Mouse (Mus musculus) fibroblast of lung, adult 2 months (primary cell): Measurements from ENCODE around the gene Crebrf.

ENCODE experiments used
- DNase-seq: peaks from one replicate; pipeline ENCODE4 v3.0.0-alpha.2; 2011; ENCODE audit warnings: low read depth

Crebrf gene

DNA sequence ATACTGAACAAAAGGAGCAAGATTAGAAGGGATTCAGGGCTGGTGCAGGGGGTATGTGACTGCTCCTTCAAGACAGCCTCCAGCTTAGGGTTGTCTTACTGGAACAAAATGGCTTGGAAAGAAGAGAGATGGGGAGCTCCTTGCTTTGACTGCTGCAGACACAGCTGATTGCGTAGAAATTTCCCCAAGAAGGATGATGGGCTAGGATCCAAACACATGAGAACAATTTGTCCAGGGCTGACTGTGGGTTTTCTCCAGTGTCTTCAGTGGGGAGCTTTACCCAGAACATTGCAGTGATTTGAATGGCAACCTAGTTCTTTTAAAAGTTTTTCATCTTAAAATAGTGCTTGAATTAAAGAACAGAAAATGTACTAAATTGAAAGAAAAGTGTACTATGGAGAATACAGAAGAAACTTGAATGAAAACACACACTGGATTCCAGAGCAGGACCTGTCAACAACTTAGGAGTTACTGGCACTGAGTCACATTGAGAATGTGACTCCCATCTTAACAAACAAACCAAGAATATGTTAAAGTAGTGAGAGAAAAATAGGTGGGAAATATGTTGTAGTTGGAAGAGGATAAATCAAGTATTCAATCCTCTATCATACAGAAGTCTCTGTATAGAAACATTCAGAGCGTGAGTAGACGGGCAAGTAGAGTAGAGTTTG, 63.1 kb downstream of the Crebrf start:
- DNase-seq: no peak

DNA sequence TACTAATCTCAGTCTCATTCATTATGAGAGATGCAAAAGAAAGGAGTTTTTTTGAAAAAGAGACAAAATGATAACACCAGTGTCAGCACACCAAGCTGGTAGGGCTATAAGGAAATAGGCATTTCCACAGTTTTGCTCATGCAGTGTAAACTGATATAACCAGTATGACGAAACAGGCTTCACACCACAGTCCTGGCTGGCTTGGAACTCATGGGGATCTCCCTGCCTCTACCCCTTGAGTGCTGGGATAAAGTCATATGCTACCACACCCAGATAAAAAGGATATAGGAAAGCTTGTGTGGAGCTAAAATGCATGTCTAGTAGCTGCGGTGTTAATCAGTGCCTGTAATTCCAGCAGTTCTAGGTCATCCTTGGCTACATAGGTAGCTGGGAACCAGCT, 64.0 kb downstream of the Crebrf start:
- no peak for DNase-seq

DNA sequence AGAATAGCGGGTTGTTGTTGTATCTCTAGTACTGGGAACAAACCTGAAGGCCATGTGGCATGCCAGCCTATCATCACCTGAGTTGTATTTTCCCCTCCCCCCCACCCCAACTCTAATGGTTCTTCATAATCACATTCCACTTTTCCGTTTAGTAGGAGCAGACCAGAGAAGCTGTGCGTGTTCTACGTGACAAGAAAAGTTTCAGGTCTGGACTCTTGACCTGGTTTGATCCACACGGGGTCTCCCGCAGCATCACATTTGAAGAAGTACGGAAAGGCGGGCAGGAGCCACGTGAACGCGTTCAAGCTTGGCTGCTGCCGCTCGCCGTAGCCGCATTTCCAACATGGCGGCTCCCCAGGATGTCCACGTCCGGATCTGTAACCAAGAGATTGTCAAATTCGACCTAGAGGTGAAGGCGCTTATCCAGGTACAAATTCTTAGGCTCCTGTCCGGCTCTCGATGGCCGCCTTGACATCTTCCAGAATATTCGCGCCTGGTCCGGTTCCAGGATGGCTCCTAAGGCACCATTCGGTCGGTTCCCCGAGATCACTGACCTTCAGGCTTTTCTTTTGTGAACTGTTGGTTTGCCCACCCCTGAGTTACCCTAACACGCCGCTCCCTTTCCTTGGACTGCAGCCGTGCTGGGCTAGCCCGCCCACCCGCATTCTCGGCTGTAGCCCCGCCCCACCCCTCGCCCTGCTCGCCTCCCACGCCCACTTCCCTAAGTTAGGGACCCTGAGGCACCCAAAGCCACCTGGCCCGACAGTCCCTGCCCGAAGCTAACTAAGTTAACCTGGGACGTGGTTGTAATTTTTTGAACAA, 65.5 kb downstream of the Crebrf start, which contains the start of gene Bnip1:
Gene Bnip1 (plus strand): TSS at position 317 of the 822 bp plus-strand sequence.
- DNase-seq: no peak

DNA sequence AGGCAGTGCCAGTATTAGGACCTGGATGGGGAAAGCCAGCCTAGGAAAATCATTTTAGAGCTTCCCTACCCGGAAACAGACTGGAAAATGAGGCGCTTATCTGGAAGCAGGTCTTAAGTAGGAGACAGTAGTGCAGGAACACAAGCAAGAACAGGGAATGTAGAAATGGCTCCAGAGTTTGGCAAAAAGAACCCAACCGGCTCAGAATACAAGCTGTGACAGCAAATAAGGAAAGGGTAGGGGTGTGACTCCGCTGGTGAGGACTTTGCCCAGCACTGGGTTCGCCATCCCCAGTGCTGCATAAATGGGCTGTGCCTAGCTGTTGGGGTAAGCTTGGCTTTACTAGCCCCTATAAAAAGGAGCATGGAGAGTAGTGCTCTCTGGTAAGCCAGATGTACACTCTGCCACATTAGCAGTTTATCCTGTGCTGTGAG, 66.2 kb downstream of the Crebrf start:
- DNase-seq: no peak

DNA sequence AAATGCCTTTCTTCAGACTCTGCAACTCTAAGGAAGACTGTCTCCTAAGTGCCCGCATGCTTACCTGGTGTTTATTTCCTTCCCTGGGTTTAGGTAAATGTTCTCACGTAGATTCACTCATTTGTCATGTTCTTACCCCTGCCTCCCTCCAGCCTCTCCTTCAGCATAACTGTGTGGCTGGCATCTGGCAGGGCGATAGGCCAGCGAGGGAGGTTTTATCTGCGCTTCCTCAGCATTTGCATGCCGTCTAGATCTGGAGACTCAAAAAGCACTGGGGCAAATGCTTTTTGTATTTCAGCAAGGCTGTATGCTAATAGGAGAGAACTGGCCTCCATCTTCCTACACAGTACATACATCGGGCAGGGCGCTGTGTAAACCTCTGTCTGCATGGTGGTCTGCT, 69.1 kb downstream of the Crebrf start:
- DNase-seq: no peak

DNA sequence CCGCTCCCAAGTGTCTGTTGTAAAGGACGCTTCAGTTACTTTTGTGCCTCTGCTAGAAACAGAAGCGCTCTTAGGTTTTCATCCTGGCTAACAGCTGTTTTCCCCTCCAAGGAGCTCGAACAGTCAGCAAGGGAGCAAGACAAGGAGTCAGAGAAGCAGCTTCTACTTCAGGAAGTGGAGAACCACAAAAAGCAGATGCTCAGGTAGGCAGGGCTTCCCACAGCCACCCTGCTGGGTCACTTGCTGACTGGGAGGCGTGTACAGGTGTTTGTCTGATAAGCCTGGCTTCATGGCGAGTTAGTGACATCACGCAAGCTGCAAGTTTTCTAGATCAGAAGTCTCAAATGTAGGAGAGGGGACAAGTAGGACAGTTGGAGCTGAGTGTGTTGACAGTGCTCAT, 71.1 kb downstream of the Crebrf start:
- DNase-seq: no peak

DNA sequence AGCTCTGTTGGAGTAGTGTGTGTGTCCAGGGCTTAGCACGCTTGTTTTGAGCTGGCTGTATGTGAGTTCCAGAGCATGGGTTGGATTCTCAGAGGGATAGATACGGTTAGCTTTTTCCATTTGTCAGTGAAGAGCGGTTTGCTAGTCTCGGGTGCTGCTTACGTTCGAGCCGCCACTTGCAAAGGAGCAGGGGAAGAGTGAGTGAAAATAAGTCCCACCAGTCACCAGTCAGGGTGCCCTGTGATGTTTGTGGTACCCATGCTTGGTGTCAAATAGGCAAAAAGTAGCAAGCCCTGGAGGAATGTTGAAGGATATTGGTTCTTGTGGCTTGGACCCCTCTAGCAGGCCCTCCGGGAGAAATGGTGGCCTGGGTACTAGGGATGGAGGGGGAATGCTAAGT, 73.5 kb downstream of the Crebrf start:
- DNase-seq: no peak

DNA sequence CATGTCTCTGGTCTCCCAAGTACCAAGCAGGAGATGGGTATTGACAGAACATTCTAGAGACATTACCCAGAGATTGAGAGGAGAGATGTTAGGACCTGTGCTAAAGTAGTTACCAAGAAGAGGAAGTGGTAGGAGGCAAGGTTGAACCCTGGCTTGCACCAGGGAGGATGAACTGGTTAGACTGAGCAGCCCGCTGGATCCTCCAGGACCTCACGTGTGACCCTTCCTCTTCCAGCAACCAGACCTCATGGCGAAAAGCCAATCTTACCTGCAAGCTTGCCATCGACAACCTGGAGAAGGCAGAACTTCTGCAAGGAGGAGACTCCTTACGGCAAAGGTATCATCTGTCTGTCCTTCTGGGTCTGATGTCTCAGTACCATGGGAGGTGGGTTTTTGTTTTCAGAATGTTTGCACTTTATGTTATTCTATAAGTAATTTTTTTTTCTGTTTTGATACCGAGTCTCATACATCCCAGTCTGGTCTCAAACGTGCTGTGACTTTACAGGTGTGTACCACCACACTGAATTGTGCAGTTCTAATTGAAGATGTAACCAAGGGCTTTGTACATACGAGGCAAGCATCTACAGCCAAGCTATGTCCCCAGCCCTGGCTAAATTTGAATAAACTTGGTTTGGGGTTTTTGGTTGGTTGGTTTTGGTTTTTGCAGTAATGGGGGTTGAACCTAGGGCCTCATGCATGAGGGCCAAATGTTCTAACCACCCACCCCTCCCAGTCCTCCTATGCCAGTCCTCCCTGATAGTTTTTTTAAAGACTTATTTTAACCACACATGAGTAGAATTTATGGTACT, 74.2 kb downstream of the Crebrf start:
- no peak for DNase-seq

DNA sequence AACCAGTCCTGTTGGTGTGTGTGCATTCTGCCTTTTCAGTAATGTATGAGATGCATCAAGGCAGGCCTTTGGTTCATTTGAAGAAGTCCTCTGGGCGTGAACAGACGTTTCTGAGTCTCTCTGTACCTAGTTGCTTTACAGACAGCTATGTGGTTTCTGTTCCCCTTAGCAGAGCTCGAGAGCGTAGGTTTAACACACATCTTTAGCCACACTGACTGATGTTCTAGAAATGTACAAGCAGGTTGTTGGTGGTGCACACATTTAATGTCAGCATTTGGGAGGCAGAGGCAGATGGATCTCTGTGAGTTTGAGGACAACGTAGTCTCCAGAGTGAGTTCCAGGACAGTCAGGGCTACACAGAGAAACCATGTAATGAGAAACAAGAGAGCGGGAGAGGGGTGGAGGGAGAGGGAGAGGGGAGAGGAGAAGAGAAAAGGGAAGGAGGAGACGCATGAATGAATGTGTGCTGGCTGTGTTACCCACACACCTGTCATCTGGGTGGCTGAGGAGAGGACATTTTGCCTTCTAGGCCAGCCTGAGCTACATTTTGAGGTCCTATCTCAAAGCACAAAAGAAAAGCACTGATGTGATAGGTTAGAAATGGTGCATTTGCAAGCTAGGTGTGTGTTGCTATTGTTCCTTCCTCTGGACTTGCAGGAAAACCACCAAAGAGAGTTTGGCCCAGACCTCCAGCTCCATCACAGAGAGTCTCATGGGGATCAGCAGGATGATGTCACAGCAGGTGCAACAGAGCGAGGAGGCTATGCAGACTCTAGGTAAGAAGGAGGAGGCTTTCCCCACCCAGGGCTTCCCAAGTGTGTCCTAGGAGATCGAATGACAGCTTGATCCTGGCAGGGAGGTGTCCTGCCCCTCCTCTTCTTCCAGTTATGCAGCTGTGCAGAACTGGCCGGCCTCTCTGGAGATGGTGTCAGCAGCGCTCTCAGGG, 75.1 kb downstream of the Crebrf start:
- DNase-seq: no peak

DNA sequence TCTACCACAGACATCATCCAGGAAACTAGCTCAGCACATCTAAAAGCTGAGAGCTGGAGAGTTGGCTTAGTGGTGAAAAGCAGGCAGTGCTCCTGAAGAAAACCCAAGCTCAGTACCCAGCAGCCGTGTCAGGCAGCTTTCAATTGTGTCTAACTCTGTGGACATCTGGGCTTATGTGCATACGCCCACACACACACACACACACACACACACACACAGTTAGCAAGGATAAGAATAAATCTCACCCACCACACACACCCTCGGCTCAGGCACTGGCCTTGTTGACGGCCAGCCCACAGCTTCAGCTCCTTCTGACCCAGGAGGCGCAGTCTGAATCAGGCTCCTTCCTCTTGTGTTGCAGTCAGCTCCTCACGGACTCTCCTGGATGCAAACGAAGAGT, 76.1 kb downstream of the Crebrf start:
- no peak for DNase-seq

DNA sequence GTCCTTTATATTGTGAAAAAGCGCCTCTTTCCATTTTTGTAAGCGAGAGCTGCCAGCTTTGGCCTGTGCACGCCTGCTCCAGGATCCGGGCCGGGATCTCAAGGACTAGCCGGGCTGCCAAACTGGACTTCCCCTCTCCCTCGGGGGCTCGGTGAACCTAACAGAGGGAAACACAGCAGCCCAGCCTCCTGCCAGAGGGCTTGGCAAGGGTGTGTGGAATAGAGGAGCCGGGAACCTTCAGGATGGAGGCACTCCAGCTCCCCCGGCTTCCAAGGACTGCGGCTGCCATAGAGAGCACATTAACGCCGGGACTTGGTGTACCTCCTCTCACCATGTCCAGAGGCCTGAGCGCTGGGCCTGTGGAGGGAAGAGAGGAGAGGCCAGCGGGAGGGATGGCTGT, 76.6 kb downstream of the Crebrf start:
- no peak for DNase-seq

DNA sequence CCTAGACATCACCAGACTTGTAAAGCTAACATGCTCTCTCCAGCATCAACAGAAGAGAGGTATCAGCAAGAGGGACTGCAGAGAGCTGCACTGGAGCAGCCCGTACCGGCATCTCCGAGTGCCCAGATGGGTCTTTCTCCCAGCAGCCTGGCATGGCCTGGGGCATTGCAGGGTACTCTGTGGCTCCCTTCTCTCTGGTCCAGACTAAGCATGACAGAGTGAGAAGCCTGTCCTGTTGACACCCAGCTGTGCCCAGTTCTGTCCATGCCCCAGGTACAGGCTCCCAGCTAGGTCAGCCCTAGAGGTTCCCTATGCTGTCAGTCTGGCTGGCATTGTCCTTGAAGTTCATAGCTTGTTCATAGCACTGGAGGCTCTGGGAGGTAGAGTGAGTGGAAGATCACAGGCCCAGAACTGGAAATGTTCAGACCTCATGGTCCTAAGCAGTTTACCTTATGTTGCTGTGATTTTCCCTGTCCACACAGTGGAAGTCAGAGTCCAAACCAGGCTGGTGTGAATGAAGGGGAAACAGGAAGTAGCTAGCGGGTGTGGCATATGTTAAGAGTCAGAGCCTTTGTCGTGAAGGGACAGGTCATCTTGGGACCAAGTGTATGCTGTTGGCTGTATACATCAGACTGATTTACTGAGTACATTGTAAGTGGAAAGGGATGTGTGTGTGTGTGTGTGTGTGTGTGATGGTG, 77.8 kb downstream of the Crebrf start:
- no peak for DNase-seq

DNA sequence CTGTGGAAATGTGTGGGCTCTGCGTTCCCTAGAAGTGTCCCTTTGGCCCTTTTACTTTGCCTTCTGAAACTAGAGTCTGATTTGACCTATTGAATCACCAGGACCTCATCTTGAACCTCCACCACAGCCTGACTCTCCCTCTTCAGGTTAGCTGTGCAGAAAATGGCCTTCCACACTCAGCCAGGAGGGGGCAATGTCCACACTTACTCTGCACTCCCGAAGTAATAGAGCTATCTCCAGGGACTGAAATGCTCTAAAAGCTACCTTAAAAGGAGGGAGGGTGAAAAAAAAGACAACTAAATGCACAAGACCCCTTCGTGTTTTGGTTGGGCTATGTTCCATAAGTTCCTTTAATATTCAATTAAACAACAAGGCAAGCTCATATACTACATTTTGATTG, 79.3 kb downstream of the Crebrf start:
- DNase-seq: peak; percentile 49

DNA sequence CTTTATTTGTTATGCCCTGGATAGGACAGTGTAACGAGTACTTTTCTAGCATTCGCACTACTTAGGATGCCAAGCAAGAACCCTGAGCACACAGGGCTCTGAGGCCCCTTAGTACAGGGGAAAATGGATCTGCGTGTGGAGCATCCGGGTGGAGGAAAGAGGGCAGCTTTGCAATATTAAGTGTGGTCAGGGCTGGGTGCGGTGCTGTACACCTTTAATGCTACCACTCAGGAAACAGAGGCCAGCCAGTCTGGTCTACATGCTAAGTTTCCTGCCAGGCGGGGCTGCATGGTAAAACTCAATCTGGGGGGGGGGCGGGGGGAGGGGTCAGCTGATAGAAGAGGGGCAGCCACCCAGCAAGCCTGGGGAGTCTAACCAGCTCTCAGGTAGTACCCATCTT, 79.9 kb downstream of the Crebrf start:
- no peak for DNase-seq

DNA sequence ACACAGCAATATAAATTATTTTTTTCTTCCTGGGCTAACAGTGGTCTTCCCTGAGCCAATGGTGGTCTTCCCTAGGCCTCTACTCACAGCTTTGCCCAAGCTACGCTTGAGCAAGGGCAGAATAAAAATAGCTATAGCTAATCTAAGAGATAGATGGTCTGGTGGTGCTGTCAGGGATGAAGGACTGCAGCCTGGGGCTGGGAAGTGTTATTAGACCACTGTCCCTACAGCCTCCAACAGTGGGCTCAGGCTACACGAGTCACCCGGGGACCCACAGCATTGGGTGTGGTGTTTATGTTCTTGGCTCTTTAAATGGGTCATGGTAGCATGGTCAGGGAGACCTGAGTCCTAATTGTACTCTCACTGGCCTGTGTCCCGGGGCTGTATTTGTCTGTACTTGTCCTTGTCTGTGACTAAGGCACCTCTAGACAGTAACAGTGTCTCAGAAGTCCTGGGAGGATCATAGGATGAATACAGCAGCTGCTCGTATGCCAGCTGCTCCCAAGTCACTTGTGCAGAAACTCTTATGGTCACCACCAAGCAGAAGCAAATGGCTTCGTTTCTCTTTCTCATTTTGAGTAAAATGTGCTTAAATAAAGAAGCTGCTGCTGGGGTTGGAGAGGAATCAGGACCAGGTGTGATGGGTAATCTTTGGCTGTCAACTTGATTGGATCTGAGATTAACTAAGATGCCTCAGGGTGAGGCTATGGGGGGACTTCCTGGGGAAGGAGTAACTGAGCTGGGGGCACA, 82.1 kb downstream of the Crebrf start:
- DNase-seq: no peak

DNA sequence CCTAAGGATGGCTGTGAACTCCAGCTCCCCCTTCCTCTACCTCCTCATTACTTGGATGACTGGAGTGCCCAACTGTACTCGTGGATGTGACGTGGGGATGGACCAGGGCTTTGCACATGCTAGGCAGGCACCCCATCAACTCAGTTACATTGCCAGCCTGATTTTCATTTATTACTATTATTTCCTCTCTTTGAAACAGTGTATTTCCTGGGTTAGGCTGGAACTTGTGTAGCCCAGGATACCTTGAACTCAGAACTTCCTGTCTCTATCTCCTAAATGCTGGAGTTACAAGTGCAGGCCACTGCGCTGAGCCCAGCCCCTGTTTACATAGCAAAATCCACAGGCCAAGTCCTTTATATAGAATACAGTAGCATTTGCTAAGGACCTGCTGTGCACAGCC, 87.4 kb downstream of the Crebrf start:
- DNase-seq: no peak

DNA sequence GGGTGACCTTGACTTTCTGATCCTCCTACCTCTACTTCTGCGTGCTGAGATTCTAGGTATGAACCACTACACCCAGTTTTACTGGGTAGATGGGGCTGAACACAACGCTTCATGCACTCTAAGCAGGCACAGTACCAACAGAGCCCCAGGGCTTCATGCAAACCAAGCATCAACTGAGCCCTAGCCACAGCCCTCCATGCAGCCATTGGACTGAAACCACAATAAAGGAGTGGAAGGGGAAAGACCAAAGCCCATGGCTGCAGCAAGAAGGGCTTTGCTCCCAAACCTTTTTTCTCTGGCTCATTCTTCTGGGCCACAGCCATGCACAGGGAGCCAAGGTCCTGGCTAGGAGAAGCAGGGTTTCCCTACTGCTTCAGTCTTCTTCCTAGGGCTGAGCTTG, 97.2 kb downstream of the Crebrf start:
- DNase-seq: no peak

DNA sequence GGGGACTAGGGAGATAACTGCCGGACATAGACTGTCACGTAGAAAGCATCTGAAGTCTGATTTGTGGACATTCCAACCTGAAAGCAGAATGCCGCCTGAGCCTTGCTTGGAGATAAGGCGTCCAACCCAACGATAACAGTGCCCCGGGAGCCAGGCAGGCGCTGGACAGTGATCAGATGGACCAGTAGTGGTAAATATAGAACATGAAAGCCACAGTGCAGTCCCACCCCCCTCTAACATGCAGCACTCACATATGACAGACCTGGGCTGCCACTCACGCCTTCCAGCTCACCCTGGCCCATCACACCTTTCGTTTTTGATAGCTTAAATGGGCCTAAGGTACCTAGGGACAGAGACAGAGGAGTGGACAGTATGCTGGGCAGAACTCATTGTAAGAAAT, 98.0 kb downstream of the Crebrf start:
- DNase-seq: no peak

DNA sequence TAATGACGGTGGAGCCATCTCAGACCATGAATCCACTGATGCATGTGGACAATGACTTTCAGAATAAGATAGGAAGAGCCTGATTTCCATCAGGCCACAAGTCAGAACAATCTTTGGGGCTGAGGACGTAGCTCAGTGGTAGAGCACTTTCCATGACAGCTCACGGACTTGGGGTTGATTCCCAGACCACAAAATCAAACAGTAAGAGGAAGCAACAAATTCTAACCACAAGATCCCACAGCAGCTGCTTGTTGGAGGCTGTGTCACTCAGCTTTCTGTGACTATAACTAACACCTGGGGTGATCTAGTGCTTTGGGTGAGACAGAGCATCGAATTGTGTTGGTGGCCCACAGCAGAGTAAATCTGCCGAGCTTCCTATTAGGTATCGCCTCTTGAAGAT, 101.4 kb downstream of the Crebrf start:
- DNase-seq: no peak

DNA sequence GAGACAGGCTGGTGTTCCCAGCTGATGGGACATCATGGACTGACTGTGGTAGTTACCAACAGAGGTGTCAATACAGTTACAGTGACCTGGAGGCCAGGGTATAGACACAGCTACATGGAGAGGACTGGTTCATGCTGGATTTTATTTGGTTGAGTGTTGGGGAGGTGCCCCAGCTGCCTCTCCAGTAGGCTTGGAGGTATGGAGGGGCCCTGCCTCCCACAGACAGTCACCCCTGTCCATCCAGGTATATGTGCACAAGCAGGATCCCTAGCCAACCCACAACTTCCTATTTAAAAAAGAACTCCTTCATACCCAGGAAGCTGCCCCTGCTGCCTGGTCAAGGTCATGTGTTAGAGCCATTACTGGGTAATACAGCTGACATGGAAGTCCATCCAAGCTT, 102.3 kb downstream of the Crebrf start:
- DNase-seq: no peak
